In genomic region chr19:46409506-46409905, GRCm38 (mm10) we compare ENCODE assay signal across 20 mouse cellular contexts. TPM values are rescaled to one million over a fixed set of nuclear protein-coding genes. Genes with fewer than 3 reads are reported as not detected.
A peak's percentile ranks its signal among the peaks of the same experiment; 100 is the strongest.
DNase-seq lines count a peak whose midpoint lies in the region; ATAC-seq and TF ChIP-seq lines count a peak whose summit lies in the region.
"Had no signal": no experiment of that assay in that cellular context is flagged by ENCODE, and none has a peak within 500 bp of the region (broad histone marks: within the 10 kb centered on the region; RNA-seq: fewer than 3 reads in every experiment).

No protein-coding gene starts in this region.

- TF ChIP-seq CTCF in heart, adult 2 months (IDR thresholded peaks at IDR 0.05), result no peak

- no peak overlapping the region for H3K9ac ChIP-seq in heart, embryonic 12.5 days
- no peak overlapping the region for H3K9ac ChIP-seq in heart, adult 2 months (ENCODE audit: low read depth, low read length)
- H3K9ac ChIP-seq in lung, embryonic 16.5 days (ENCODE audit: low read length), result no peak overlapping the region
- H3K9ac ChIP-seq in forebrain, embryonic 13.5 days, result no peak overlapping the region
- H3K9ac ChIP-seq: forebrain, embryonic 12.5 days; hindbrain, embryonic 14.5 days; limb, embryonic 15.5 days; liver, embryonic 15.5 days; midbrain, embryonic 15.5 days; neural tube, embryonic 15.5 days had no signal

- H3K27me3 ChIP-seq in heart, embryonic 12.5 days (replicated peaks), result no peaks in the 10 kb centered on the region
- no peaks in the 10 kb centered on the region for H3K27me3 ChIP-seq in heart, adult 2 months (ENCODE audit: control insufficient read depth, insufficient read depth, low read length)
- no peaks in the 10 kb centered on the region for H3K27me3 ChIP-seq in lung, embryonic 16.5 days (ENCODE audit: control insufficient read depth, insufficient read depth, low read depth, low read length)
- H3K27me3 ChIP-seq in myocyte (ENCODE audit: control insufficient read depth, insufficient read depth, insufficient read length), result no peaks in the 10 kb centered on the region
- H3K27me3 ChIP-seq in forebrain, embryonic 13.5 days, result no peaks in the 10 kb centered on the region
- H3K27me3 ChIP-seq: forebrain, embryonic 12.5 days; limb, embryonic 15.5 days; liver, embryonic 15.5 days; midbrain, embryonic 15.5 days; neural tube, embryonic 15.5 days had no signal

- no peak overlapping the region for H3ac ChIP-seq in myocyte (ENCODE audit: control insufficient read depth, insufficient read length)

- peaks cover 46% of the 10 kb centered on the region for H3K4me1 ChIP-seq in heart, embryonic 12.5 days (replicated peaks)
- peaks cover 5% of the 10 kb centered on the region for H3K4me1 ChIP-seq in heart, adult 2 months (ENCODE audit: control insufficient read depth, insufficient read depth, low read length)
- no peaks in the 10 kb centered on the region; the same call in 1 of the 2 replicates for H3K4me1 ChIP-seq in lung, embryonic 16.5 days (replicated peaks; ENCODE audit: control insufficient read depth, insufficient read depth, low read length)
- H3K4me1 ChIP-seq in forebrain, embryonic 13.5 days, result no peaks in the 10 kb centered on the region
- H3K4me1 ChIP-seq: midbrain, embryonic 15.5 days had no signal

- H3K36me3 ChIP-seq in heart, embryonic 12.5 days, result peaks cover 33% of the 10 kb centered on the region
- no peaks in the 10 kb centered on the region for H3K36me3 ChIP-seq in heart, adult 2 months (ENCODE audit: control insufficient read depth, insufficient read depth, low read length)
- H3K36me3 ChIP-seq in lung, embryonic 16.5 days (ENCODE audit: control insufficient read depth, insufficient read depth, low read length), result no peaks in the 10 kb centered on the region
- peaks cover 7% of the 10 kb centered on the region for H3K36me3 ChIP-seq in myocyte (ENCODE audit: control insufficient read depth, insufficient read depth)
- peaks cover 50% of the 10 kb centered on the region for H3K36me3 ChIP-seq in forebrain, embryonic 13.5 days (ENCODE audit: poor library complexity, severe bottlenecking)
- H3K36me3 ChIP-seq: midbrain, embryonic 15.5 days had no signal

- no peak for DNase-seq in heart, adult 2 months
- DNase-seq in lung, adult 18-20 months, result no peak
- DNase-seq in cerebellum, postnatal 25 days, result no peak
- DNase-seq: cerebellum, adult 18-20 months; kidney, adult 11 months; thymus, adult 18-20 months; thymus, postnatal 4 days had no signal

- H3K27ac ChIP-seq in heart, embryonic 12.5 days (ENCODE audit: poor library complexity, severe bottlenecking), result peak overlapping the region; percentile 26
- no peak overlapping the region for H3K27ac ChIP-seq in heart, adult 2 months
- H3K27ac ChIP-seq in lung, embryonic 16.5 days (ENCODE audit: low read length), result no peak overlapping the region
- no peak overlapping the region for H3K27ac ChIP-seq in forebrain, embryonic 13.5 days
- H3K27ac ChIP-seq: embryonic facial prominence, embryonic 10.5 days; forebrain, embryonic 12.5 days; hindbrain, embryonic 14.5 days; limb, embryonic 15.5 days; liver, embryonic 15.5 days; midbrain, embryonic 15.5 days; neural tube, embryonic 15.5 days had no signal

- 32% methylated on average over 3 of the region's 3 CpGs for WGBS in heart, embryonic 12.5 days
- 70% methylated on average over 3 of the region's 3 CpGs for WGBS in heart, adult 2 months
- 63% methylated on average over 3 of the region's 3 CpGs for WGBS in lung, embryonic 16.5 days
- WGBS in forebrain, embryonic 13.5 days, result 89% methylated on average over 3 of the region's 3 CpGs

- intact Hi-C loops in heart, adult 2 months (cut with DNase I), result no loop called here

- no peak overlapping the region for H3K4me2 ChIP-seq in heart, embryonic 12.5 days
- H3K4me2 ChIP-seq in lung, embryonic 16.5 days (ENCODE audit: low read depth, low read length), result no peak overlapping the region
- H3K4me2 ChIP-seq in myocyte (ENCODE audit: low read depth), result no peak overlapping the region
- H3K4me2 ChIP-seq in forebrain, embryonic 13.5 days, result no peak overlapping the region
- H3K4me2 ChIP-seq: forebrain, embryonic 12.5 days; hindbrain, embryonic 14.5 days; limb, embryonic 15.5 days; liver, embryonic 15.5 days; midbrain, embryonic 15.5 days; neural tube, embryonic 15.5 days had no signal

- H3K79me2 ChIP-seq in heart, adult 2 months (replicated peaks; ENCODE audit: control insufficient read depth, insufficient read depth, low read length), result peaks cover 6% of the 10 kb centered on the region
- H3K79me2 ChIP-seq in myocyte (ENCODE audit: control insufficient read depth, insufficient read depth), result peaks cover 49% of the 10 kb centered on the region

- ATAC-seq in heart, embryonic 12.5 days (ENCODE audit: insufficient number of reproducible peaks, low FRiP score), result no peak
- peak; percentile 51 for ATAC-seq in lung, embryonic 16.5 days (ENCODE audit: low read depth)
- ATAC-seq in common myeloid progenitor, adult 5-6 weeks (replicated peaks; ENCODE audit: low read depth, poor library complexity, severe bottlenecking), result peak; percentile 47; the same call in 1 of the 2 replicates
- ATAC-seq in forebrain, embryonic 13.5 days, result no peak
- ATAC-seq: activated CD4-positive, CD25-positive, alpha-beta regulatory T cell, adult 4 months; midbrain, embryonic 15.5 days had no signal

- no peak for TF ChIP-seq POLR2A in heart, adult 2 months (IDR thresholded peaks at IDR 0.05; ENCODE audit: insufficient read depth, low read depth, low read length)
- no peak for TF ChIP-seq POLR2A in myocyte (IDR thresholded peaks at IDR 0.05; ENCODE audit: insufficient read length, low read depth)

- H3K9me3 ChIP-seq in heart, embryonic 12.5 days (replicated peaks), result no peaks in the 10 kb centered on the region
- no peaks in the 10 kb centered on the region for H3K9me3 ChIP-seq in lung, embryonic 16.5 days (ENCODE audit: control insufficient read depth, low read length)
- H3K9me3 ChIP-seq in forebrain, embryonic 13.5 days (replicated peaks), result no peaks in the 10 kb centered on the region
- H3K9me3 ChIP-seq: embryonic facial prominence, embryonic 10.5 days; forebrain, embryonic 12.5 days; limb, embryonic 15.5 days; liver, embryonic 15.5 days; midbrain, embryonic 15.5 days; neural tube, embryonic 15.5 days had no signal

- TF ChIP-seq EP300 in heart, adult 2 months (IDR thresholded peaks at IDR 0.05; ENCODE audit: insufficient read depth, low read depth, low read length), result no peak

- no peak overlapping the region for H3K4me3 ChIP-seq in heart, embryonic 12.5 days
- no peak overlapping the region for H3K4me3 ChIP-seq in heart, adult 2 months
- no peak overlapping the region for H3K4me3 ChIP-seq in lung, embryonic 16.5 days (ENCODE audit: low read length)
- no peak overlapping the region for H3K4me3 ChIP-seq in myocyte
- no peak overlapping the region for H3K4me3 ChIP-seq in forebrain, embryonic 13.5 days
- H3K4me3 ChIP-seq: embryonic facial prominence, embryonic 10.5 days; forebrain, embryonic 12.5 days; limb, embryonic 15.5 days; liver, embryonic 15.5 days; midbrain, embryonic 15.5 days; neural tube, embryonic 15.5 days had no signal

TF ChIP-seq in myocyte, 11 proteins besides CTCF, POLR2A, EP300 and RAD21:
- TF ChIP-seq TCF3 (IDR thresholded peaks at IDR 0.05; ENCODE audit: insufficient read length, low read depth) (no peak), MYOG (IDR thresholded peaks at IDR 0.05; ENCODE audit: control insufficient read depth in 1 of 3, insufficient read depth in 1 of 3, insufficient read length in 2 of 3, low read depth in 2 of 3) (no peak), USF1 (IDR thresholded peaks at IDR 0.05; ENCODE audit: low read depth) (no peak), MYOD1 (IDR thresholded peaks at IDR 0.05; ENCODE audit: control insufficient read depth in 1 of 3, insufficient read length in 2 of 3, low read depth in 2 of 3) (no peak), SRF (IDR thresholded peaks at IDR 0.05; ENCODE audit: control insufficient read depth, insufficient read length, low read depth) (peak; percentile 45), CEBPB (IDR thresholded peaks at IDR 0.05; ENCODE audit: insufficient read depth, poor library complexity, severe bottlenecking) (no peak), MAX (IDR thresholded peaks at IDR 0.05; ENCODE audit: low read depth) (no peak), TCF12 (IDR thresholded peaks at IDR 0.05; ENCODE audit: insufficient read depth, poor library complexity, severe bottlenecking) (no peak)

RNA-seq across cellular contexts. Expression of gene Sufu, which starts 12.8 kb away (rescaled TPM):
- 24.1 and 27.2 TPM in 2 replicates for polyA plus RNA-seq in heart, embryonic 12.5 days (2016; fragmentation: Nextera tagmentation; extraction: Ambion mirVana)
- 10 to 100 TPM; 10.6 to 11.0 TPM for total RNA-seq in heart, adult 2 months (2021)
- polyA plus RNA-seq in heart, adult 2 months (2012; rRNA removed), result 8.7 and 9.0 TPM in 2 replicates
- 28.1 and 33.8 TPM in 2 replicates for polyA plus RNA-seq in lung, embryonic 16.5 days (2015; fragmentation: Nextera tagmentation; extraction: Ambion mirVana)
- total RNA-seq in common myeloid progenitor, adult 5-6 weeks (2017), result 22.2 and 30.2 TPM in 2 replicates
- 16.6 TPM for polyA plus RNA-seq in myocyte (2012; fragmentation: generic; extraction: Trizol)
- 28.0 and 30.3 TPM in 2 replicates for polyA plus RNA-seq in forebrain, embryonic 13.5 days (2015; fragmentation: Nextera tagmentation; extraction: Ambion mirVana)

RNA-seq across cellular contexts. Expression of gene Actr1a, which starts 14.0 kb away (rescaled TPM):
- polyA plus RNA-seq in heart, embryonic 12.5 days (2016; fragmentation: Nextera tagmentation; extraction: Ambion mirVana), result 118 and 120 TPM in 2 replicates
- 10 to 100 TPM; 82.1 to 90.5 TPM for total RNA-seq in heart, adult 2 months (2021)
- 73.3 and 104 TPM in 2 replicates for polyA plus RNA-seq in heart, adult 2 months (2012; rRNA removed)
- 132 and 137 TPM in 2 replicates for polyA plus RNA-seq in lung, embryonic 16.5 days (2015; fragmentation: Nextera tagmentation; extraction: Ambion mirVana)
- total RNA-seq in common myeloid progenitor, adult 5-6 weeks (2017), result 80.1 TPM in 2 replicates
- 117 TPM for polyA plus RNA-seq in myocyte (2012; fragmentation: generic; extraction: Trizol)
- 285 and 307 TPM in 2 replicates for polyA plus RNA-seq in forebrain, embryonic 13.5 days (2015; fragmentation: Nextera tagmentation; extraction: Ambion mirVana)

RNA-seq across cellular contexts. Expression of gene 2310034G01Rik, which starts 59.4 kb away (rescaled TPM):
- 0.36 and 1.2 TPM in 2 replicates for polyA plus RNA-seq in heart, embryonic 12.5 days (2016; fragmentation: Nextera tagmentation; extraction: Ambion mirVana)
- under 1 TPM; 0.34 to 0.43 TPM for total RNA-seq in heart, adult 2 months (2021)
- 0.66 and 0.73 TPM in 2 replicates for polyA plus RNA-seq in heart, adult 2 months (2012; rRNA removed)
- 1.7 and 1.9 TPM in 2 replicates for polyA plus RNA-seq in lung, embryonic 16.5 days (2015; fragmentation: Nextera tagmentation; extraction: Ambion mirVana)
- 1.5 and 2.5 TPM in 2 replicates for total RNA-seq in common myeloid progenitor, adult 5-6 weeks (2017)
- polyA plus RNA-seq in myocyte (2012; fragmentation: generic; extraction: Trizol), result 1.2 TPM
- polyA plus RNA-seq in forebrain, embryonic 13.5 days (2015; fragmentation: Nextera tagmentation; extraction: Ambion mirVana), result 1.7 and 2.2 TPM in 2 replicates
- polyA plus RNA-seq: activated CD4-positive, CD25-positive, alpha-beta regulatory T cell, adult 4 months had no signal

Comparison
In these comparisons a context has a peak if more than half of its experiments do, and no peak if none do; other contexts are left out.
1. ATAC-seq: peak in lung, embryonic 16.5 days (single experiment) and common myeloid progenitor, adult 5-6 weeks (single experiment); none in heart, embryonic 12.5 days (single experiment) and forebrain, embryonic 13.5 days (single experiment).